Mouse (Mus musculus): ENCODE results near the gene Ccdc134.

DNA sequence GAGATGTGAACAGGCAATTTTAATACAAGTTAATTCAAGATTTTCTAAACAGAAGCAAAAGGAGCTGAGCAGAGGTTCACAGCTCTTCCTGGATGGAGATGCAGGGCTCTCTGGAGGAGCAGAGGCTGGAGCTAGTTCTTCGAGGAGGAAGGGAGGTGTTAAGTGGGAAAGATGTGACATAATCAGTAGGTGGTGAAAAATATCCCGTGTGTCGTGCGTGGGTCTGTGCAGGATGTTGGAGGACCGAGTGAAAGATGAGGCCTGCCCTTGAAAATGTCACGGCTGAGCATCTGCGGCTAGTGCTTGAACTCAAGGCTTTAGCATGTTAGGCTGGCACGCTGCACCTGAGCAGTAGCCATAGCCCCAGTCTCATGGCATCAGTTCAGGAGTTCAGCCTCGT is 42.1 kb upstream of the Ccdc134 start:
- no peak for TF ChIP-seq POLR2A (IDR thresholded peaks at IDR 0.05; ENCODE audit: borderline replicate concordance, control insufficient read depth, low read depth, low read length)
- TF ChIP-seq CTCF (IDR thresholded peaks at IDR 0.05; ENCODE audit: control insufficient read depth, insufficient read depth, low read length): no peak

All from bone marrow, adult 2 months (tissue).